Mouse (Mus musculus) kidney, adult 2 months (tissue): ENCODE measurements around the gene Dlx1. TPM values are rescaled to one million over a fixed set of nuclear protein-coding genes. Genes with fewer than 3 reads are reported as not detected.
A peak's percentile ranks its signal among the peaks of the same experiment; 100 is the strongest.

ENCODE experiments used
- DNase-seq: peaks from one replicate; pipeline ENCODE4 v3.0.0; 2021
- H3K27ac ChIP-seq: fragments of 200-500 bp; 2 replicates; pipeline ENCODE4 v1.5.1; 2012; ENCODE audit warnings: low read depth, low read length, control low read depth, inconsistent platforms; ENCODE audit not compliant: insufficient read depth
- H3K27me3 ChIP-seq: fragments of 200-500 bp; replicated peaks from 2 replicates; pipeline ENCODE4 v1.6.1; 2012; ENCODE audit warnings: mild to moderate bottlenecking, moderate library complexity, low read length, inconsistent platforms; ENCODE audit not compliant: control insufficient read depth, insufficient read depth
- H3K36me3 ChIP-seq: fragments of 200-500 bp; 2 replicates; pipeline ENCODE4 v1.6.1; 2012; ENCODE audit warnings: mild to moderate bottlenecking, moderate library complexity, low read length, inconsistent platforms; ENCODE audit not compliant: control insufficient read depth, insufficient read depth
- H3K4me1 ChIP-seq: fragments of 200-500 bp; 2 replicates; pipeline ENCODE4 v1.6.1; 2011; ENCODE audit warnings: low read length; ENCODE audit not compliant: control insufficient read depth, insufficient read depth
- H3K4me3 ChIP-seq: fragments of 200-500 bp; 2 replicates; pipeline ENCODE4 v1.5.1; 2011; ENCODE audit warnings: mild to moderate bottlenecking, low read depth, low read length, control low read depth; ENCODE audit not compliant: insufficient read depth
- CTCF ChIP-seq: fragments of 200-500 bp; conservative IDR thresholded peaks from 2 replicates; pipeline ENCODE4 v1.5.1; 2011; ENCODE audit warnings: low read depth, mild to moderate bottlenecking, control low read depth, low read length, moderate library complexity, mixed read lengths; ENCODE audit not compliant: insufficient read depth, insufficient read length
- POLR2A ChIP-seq: fragments of 200-500 bp; IDR thresholded peaks from one replicate; pipeline ENCODE4 v1.6.1; 2011; ENCODE audit warnings: low read depth, low read length, control low read depth
- WGBS: fragments of 180-500 bp; shearing (Covaris S2); methylation state at CpG from one replicate; pipeline ENCODE4 v1.1.7; 2018; 5-methylcytosine and 5-hydroxymethylcytosine counted together
- polyA plus RNA-seq: library from polyadenylated mRNA; depleted of rRNA; stranded (reverse); fragments of >200 nt; gene quantifications from 2 replicates; pipeline ENCODE4 v1.2.3, GENCODE M21; 2012

The Dlx1 gene
- polyA plus RNA-seq, 1 experiment, result 0.16 TPM

DNA sequence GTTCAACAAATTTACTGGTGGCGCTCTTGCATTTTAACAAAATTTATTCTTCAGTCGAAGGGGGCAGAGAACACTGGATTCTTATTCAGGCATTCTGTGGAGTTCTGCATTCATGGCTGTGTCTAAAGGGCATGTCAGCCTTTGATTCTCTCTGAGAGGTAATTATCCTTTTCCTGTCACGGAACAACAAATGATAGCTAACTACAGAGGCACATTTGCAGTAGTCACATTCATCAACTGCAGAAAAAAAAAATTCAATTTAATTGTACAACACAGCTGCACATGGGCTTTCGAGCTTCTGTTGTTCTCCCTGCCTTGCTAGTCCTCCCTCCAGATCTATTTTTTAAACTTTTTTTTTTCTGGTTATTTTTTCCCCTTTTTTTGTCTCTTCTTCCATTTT, 10.9 kb upstream of the Dlx1 start:
- DNase-seq, result no peak
- H3K36me3 ChIP-seq, result no peaks in the 10 kb centered on the region
- no peak overlapping the region for H3K4me3 ChIP-seq
- H3K27ac ChIP-seq, result no peak overlapping the region
- H3K27me3 ChIP-seq, result no peaks in the 10 kb centered on the region
- TF ChIP-seq CTCF, result no peak
- TF ChIP-seq POLR2A, result no peak
- no peaks in the 10 kb centered on the region for H3K4me1 ChIP-seq
- whole genome bisulfite sequencing, result 86% methylated on average over 4 of the region's 4 CpGs

DNA sequence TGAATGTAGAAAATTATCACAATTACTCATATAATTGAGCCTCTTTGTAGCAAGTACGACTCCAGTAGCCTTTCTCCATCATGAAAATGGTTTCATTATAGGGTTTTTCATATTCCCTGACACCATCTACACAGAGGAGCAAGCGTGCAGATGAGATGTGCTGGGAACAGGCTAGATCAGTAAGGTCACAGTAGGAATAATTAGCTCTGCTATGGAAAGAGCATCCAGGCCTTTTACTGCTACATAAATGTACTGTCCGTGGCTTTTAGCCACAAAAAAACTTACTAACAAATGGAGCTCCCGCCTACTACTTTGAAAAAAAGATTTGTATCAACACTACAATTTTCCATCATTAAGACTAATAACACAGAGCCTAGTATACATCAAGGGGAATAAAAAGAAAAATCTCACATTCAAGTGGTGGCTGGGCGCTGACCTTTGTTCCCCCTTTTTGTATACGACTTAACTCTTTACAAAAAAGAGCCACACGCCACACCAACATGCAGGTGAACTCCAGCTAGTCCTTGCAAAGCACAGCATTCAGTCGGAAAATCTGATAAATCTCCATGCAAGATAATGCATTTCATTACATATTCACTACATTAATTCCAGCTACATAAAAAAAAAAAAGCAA, 10.3 kb upstream of the Dlx1 start:
- Histone ChIP-seq H3K4me1 (no peaks in the 10 kb centered on the region), H3K27me3 (no peaks in the 10 kb centered on the region), H3K27ac (no peak overlapping the region), H3K4me3 (no peak overlapping the region), H3K36me3 (no peaks in the 10 kb centered on the region)
- WGBS, result 91% methylated on average over 8 of the region's 8 CpGs
- no peak for TF ChIP-seq POLR2A
- no peak for TF ChIP-seq CTCF
- DNase-seq, result no peak

DNA sequence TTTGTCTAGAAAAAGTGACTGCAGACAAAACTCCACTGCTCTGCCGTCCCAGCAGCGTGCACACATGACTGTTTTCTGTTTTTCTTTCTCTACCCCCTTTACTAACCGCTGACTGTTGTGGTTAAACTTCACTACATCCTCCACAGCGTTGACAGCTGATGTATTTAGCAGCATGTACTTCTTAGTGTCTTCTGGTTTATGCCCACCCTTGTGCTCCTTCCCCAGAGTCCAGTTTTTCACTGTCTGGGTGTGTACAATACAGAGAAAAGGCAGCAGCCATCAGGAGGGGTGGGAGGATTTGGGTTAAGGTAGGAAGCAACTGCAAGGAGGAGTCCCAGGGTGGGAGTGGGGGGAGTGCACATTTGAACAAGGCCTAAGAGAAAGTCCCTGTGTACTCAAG, 5.0 kb upstream of the Dlx1 start:
- Histone ChIP-seq H3K27ac (no peak overlapping the region), H3K27me3 (no peaks in the 10 kb centered on the region; the same call in 1 of the 2 replicates), H3K4me1 (no peaks in the 10 kb centered on the region), H3K4me3 (no peak overlapping the region), H3K36me3 (no peaks in the 10 kb centered on the region)
- no peak for TF ChIP-seq CTCF
- no peak for TF ChIP-seq POLR2A
- WGBS, result 79% methylated on average over 4 of the region's 4 CpGs
- no peak for DNase-seq

DNA sequence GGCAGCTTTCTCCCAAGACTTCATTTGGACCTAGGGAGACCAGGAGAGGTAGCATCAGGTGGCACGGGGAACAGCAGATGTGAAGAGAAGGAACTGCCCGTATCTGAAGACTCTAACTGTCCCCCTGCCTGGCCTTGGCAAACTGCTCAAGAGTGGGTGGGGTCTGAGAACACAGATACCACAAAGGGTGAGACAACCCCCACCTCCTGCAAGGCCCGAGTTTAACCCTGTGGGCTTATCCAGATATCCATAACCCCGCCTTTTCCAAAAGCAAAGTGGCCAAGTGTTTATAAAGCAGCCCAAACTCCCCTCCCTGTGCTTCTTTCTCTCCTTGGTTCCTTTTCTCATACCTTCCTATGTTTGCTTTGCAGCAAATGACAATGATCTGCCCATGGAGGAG, 4.5 kb upstream of the Dlx1 start:
- Histone ChIP-seq H3K4me1 (no peaks in the 10 kb centered on the region), H3K27me3 (no peaks in the 10 kb centered on the region; the same call in 1 of the 2 replicates), H3K27ac (no peak overlapping the region), H3K36me3 (no peaks in the 10 kb centered on the region), H3K4me3 (no peak overlapping the region)
- no peak for DNase-seq
- TF ChIP-seq CTCF (no peak), POLR2A (no peak)
- WGBS, result 85% methylated on average over 4 of the region's 4 CpGs

DNA sequence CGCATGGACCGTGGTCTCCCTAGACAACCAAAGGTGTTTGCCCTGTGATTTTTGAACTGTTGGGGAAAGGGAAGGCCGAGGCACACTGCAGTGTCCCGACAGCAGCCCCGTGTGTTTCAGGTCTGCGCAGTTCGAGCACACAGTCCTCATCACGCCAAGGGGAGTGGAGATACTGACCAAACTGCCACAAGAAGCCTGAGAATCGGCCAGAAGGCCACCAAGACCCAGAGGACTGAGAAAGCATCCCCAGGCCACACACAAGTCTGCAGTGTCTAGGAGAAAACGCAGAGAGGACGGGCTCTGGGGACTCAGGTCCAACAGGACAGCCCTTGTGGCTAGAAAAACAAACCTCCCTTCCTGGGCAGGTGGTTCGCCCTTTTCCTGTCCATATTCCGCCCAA, 3.1 kb upstream of the Dlx1 start:
- Histone ChIP-seq H3K27me3 (peaks cover 3% of the 10 kb centered on the region), H3K27ac (no peak overlapping the region), H3K4me1 (no peaks in the 10 kb centered on the region), H3K36me3 (no peaks in the 10 kb centered on the region), H3K4me3 (no peak overlapping the region)
- no peak for DNase-seq
- TF ChIP-seq CTCF (no peak), POLR2A (no peak)
- WGBS, result 60% methylated on average over 13 of the region's 13 CpGs

DNA sequence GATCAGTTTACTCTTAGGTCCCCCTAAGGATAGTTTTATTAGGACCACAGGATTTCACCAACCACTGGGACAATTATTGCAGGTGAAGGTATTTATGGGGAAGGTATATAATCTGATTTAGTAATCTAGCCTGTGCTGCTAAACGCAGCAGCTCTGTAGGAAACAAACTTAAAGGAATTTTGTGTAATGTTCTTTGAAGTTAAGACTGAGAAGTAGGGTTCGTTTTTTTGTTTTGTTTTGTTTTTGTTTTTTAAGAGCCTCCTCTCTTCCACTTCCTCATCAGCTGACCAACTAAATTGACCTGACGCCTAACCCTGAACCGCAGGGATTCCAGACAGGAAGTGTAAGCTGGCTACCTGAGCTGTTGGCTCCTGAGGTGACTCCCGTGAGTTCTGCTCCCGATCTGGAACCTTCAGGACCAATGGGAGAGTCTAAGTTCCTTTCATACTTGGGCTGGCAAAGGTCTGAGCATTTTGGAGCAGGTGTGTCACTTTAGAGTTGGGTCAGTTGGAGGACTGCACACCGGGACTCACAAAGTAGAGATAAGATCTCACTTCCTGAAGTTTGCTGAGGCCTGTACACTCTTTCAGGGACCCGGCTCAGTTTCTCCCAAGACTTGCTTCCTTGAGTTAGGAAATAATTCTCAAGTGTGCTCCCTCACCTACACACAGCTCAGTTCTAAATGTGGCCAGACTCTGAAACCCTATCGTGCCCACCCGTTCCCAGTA, 1.2 kb upstream of the Dlx1 start:
- no peak for DNase-seq
- peaks cover 4% of the 10 kb centered on the region for H3K27me3 ChIP-seq
- no peak overlapping the region for H3K27ac ChIP-seq
- 11% methylated on average over 10 of the region's 10 CpGs for WGBS
- H3K36me3 ChIP-seq, result no peaks in the 10 kb centered on the region
- H3K4me3 ChIP-seq, result no peak overlapping the region
- no peak for TF ChIP-seq POLR2A
- TF ChIP-seq CTCF, result no peak
- no peaks in the 10 kb centered on the region for H3K4me1 ChIP-seq

DNA sequence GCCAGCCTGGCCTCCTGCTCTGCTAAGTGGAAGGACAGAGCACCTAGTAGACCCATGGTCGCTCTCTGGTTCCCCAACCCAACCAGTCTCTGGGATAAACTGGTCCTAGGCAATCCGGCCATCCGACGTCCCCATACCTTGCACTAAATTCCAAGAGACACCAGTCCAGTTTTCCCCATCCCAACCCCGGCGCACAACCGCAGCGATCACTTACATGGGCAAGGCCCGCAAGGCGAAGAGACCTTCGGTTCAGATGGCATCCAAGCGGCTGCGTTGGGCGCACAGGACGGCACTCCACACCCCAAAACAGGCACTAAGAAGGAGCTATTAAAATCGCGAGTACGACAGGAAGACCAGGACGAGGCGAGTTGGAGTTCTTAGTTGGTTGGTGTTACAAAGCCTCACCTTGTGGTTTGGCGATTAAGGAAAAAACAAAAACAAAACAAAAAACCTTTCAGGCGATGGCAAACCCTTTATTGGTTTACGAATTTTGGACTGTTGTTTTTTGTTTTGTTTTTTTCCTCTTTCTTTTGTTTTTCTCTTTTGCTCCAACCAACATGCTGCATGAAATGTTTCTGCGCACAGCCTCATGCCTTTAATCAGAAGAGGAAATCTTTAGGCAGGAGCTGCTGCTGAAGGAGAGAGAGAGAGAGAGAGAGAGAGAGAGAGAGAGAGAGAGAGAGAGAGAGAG, 445 bp upstream of the Dlx1 start:
- Histone ChIP-seq H3K36me3 (no peaks in the 10 kb centered on the region), H3K27ac (no peak overlapping the region), H3K27me3 (peaks cover 6% of the 10 kb centered on the region), H3K4me3 (no peak overlapping the region), H3K4me1 (no peaks in the 10 kb centered on the region)
- peak; percentile 3 for DNase-seq
- 13% methylated on average over 24 of the region's 24 CpGs for WGBS
- no peak for TF ChIP-seq POLR2A
- no peak for TF ChIP-seq CTCF
